Mouse (Mus musculus) left cerebral cortex, adult 11 months (tissue): Measurements from ENCODE around the gene Gm2564.
"Not testable (repeated sequence)": the region's sequence is repeated elsewhere in the genome, so short reads cannot be mapped to it uniquely, and the experiment has no call there.

Source experiments
- DNase-seq: peaks from one replicate; pipeline ENCODE4 v3.0.0; 2022; ENCODE audit warnings: low spot score

Gene Gm2564

GRCm38 (mm10) chr4:42629419-42629818 lies at the start of gene Gm2564:
TSS of gene Gm2564 (plus strand) at chr4:42629719.
- not testable (repeated sequence) for DNase-seq

GRCm38 (mm10) chr4:42611895-42612294 lies 17.6 kb upstream of the Gm2564 start, which contains the start of gene Gm10591:
TSS of gene Gm10591 (plus strand) at chr4:42612195.
- not testable (repeated sequence) for DNase-seq

- DNase-seq: not testable (repeated sequence)
Observed at GRCm38 (mm10) chr4:42654951-42655350, 25.4 kb downstream of the Gm2564 start, which contains the start of gene Ccl27b. TSS of gene Ccl27b (plus strand) at chr4:42655251.

- DNase-seq: not testable (repeated sequence)
Observed at GRCm38 (mm10) chr4:42661793-42662192, 32.3 kb downstream of the Gm2564 start, which contains the start of gene Il11ra2. TSS of gene Il11ra2 (minus strand) at chr4:42661893.

- DNase-seq: not testable (repeated sequence)
Observed at GRCm38 (mm10) chr4:42675415-42675814, 45.9 kb downstream of the Gm2564 start.

GRCm38 (mm10) chr4:42679365-42679764 lies 49.8 kb downstream of the Gm2564 start:
- DNase-seq: not testable (repeated sequence)

GRCm38 (mm10) chr4:42680374-42681356 lies 51.1 kb downstream of the Gm2564 start:
- not testable (repeated sequence) for DNase-seq
